Mouse (Mus musculus) spleen, adult 2 months (tissue): ENCODE data around the gene Abcg8. TPM values are rescaled to one million over a fixed set of nuclear protein-coding genes. Genes with fewer than 3 reads are reported as not detected.

Source experiments
- DNase-seq, 2 experiments: peaks; one replicate each; pipeline versions ENCODE4 v3.0.0 to v3.0.0-alpha.2; 2012 to 2021; ENCODE audit warnings: low spot score in 2 of 2, low read depth in 1 of 2
- H3K27ac ChIP-seq: fragments of 200-500 bp; 2 replicates; pipeline ENCODE4 v1.5.1; 2012; ENCODE audit warnings: low read length, inconsistent platforms; ENCODE audit not compliant: insufficient read depth
- H3K27me3 ChIP-seq: fragments of 200-500 bp; 2 replicates; pipeline ENCODE4 v1.6.1; 2012; ENCODE audit warnings: mild to moderate bottlenecking, moderate library complexity, low read length, inconsistent platforms; ENCODE audit not compliant: control insufficient read depth, insufficient read depth
- H3K36me3 ChIP-seq: fragments of 200-500 bp; 2 replicates; pipeline ENCODE4 v1.6.1; 2012; ENCODE audit warnings: mild to moderate bottlenecking, low read length, inconsistent platforms; ENCODE audit not compliant: control insufficient read depth, insufficient read depth
- H3K4me1 ChIP-seq: fragments of 200-500 bp; 2 replicates; pipeline ENCODE4 v1.6.1; 2011; ENCODE audit warnings: inconsistent platforms; ENCODE audit not compliant: control insufficient read depth, insufficient read depth, insufficient read length
- H3K4me3 ChIP-seq: fragments of 200-500 bp; 2 replicates; pipeline ENCODE4 v1.5.1; 2011; ENCODE audit warnings: mild to moderate bottlenecking, inconsistent platforms; ENCODE audit not compliant: insufficient read depth, insufficient read length; ENCODE audit errors: extremely low read depth
- CTCF ChIP-seq: fragments of 200-500 bp; IDR thresholded peaks from 2 replicates; pipeline ENCODE4 v1.5.1; 2011; ENCODE audit warnings: mild to moderate bottlenecking, inconsistent platforms; ENCODE audit not compliant: insufficient read depth, insufficient read length, insufficient replicate concordance; ENCODE audit errors: extremely low read depth
- POLR2A ChIP-seq: fragments of 200-500 bp; IDR thresholded peaks from 2 replicates; pipeline ENCODE4 v1.6.1; 2011; ENCODE audit warnings: low read depth, low read length, inconsistent platforms
- WGBS: fragments of 180-500 bp; shearing (Covaris S2); methylation state at CpG from one replicate; pipeline ENCODE4 v1.1.7; 2018; 5-methylcytosine and 5-hydroxymethylcytosine counted together
- polyA plus RNA-seq: library from polyadenylated mRNA; depleted of rRNA; stranded (reverse); fragments of >200 nt; gene quantifications from 2 replicates; pipeline ENCODE4 v1.2.3, GENCODE M21; 2012

Gene Abcg8
- polyA plus RNA-seq, 1 experiment, result 0.06 TPM

GRCm38 (mm10) chr17:84646477-84646876 is 29.6 kb upstream of the Abcg8 start:
- TF ChIP-seq CTCF, result no peak
- no peak for TF ChIP-seq POLR2A
- 86% methylated on average over 2 of the region's 2 CpGs for WGBS
- Histone ChIP-seq H3K27me3 (no peaks in the 10 kb centered on the region), H3K27ac (no peak overlapping the region), H3K36me3 (no peaks in the 10 kb centered on the region), H3K4me3 (no peak overlapping the region), H3K4me1 (no peaks in the 10 kb centered on the region)
- DNase-seq, result no peak

- 66% methylated on average over 4 of the region's 4 CpGs for WGBS
- no peaks in the 10 kb centered on the region for H3K4me1 ChIP-seq
- no peak for DNase-seq
- no peaks in the 10 kb centered on the region for H3K36me3 ChIP-seq
- TF ChIP-seq POLR2A (no peak), CTCF (no peak)
- H3K4me3 ChIP-seq, result no peak overlapping the region
- no peaks in the 10 kb centered on the region for H3K27me3 ChIP-seq
- H3K27ac ChIP-seq, result no peak overlapping the region
These were observed 28.5 kb upstream of the Abcg8 start for GRCm38 (mm10) chr17:84647630-84648029.

GRCm38 (mm10) chr17:84650302-84651017 is 25.6 kb upstream of the Abcg8 start:
- H3K27me3 ChIP-seq, result no peaks in the 10 kb centered on the region
- H3K4me1 ChIP-seq, result no peaks in the 10 kb centered on the region
- H3K36me3 ChIP-seq, result no peaks in the 10 kb centered on the region
- no peak for DNase-seq
- 91% methylated on average over 9 of the region's 9 CpGs for WGBS
- no peak overlapping the region for H3K27ac ChIP-seq
- TF ChIP-seq CTCF, result no peak
- TF ChIP-seq POLR2A, result no peak
- H3K4me3 ChIP-seq, result no peak overlapping the region

GRCm38 (mm10) chr17:84653544-84653943 is 22.6 kb upstream of the Abcg8 start:
- DNase-seq, result no peak
- TF ChIP-seq POLR2A, result no peak
- TF ChIP-seq CTCF, result no peak
- Histone ChIP-seq H3K4me1 (no peaks in the 10 kb centered on the region), H3K27ac (no peak overlapping the region), H3K4me3 (no peak overlapping the region), H3K27me3 (no peaks in the 10 kb centered on the region), H3K36me3 (no peaks in the 10 kb centered on the region)
- 94% methylated on average over 9 of the region's 9 CpGs for WGBS

GRCm38 (mm10) chr17:84656205-84656604 is 19.9 kb upstream of the Abcg8 start:
- Histone ChIP-seq H3K27me3 (no peaks in the 10 kb centered on the region), H3K27ac (no peak overlapping the region), H3K36me3 (no peaks in the 10 kb centered on the region), H3K4me1 (no peaks in the 10 kb centered on the region), H3K4me3 (no peak overlapping the region)
- 80% methylated on average over 5 of the region's 5 CpGs for WGBS
- no peak for TF ChIP-seq POLR2A
- no peak for TF ChIP-seq CTCF
- DNase-seq, result no peak

GRCm38 (mm10) chr17:84656653-84657421 is 19.3 kb upstream of the Abcg8 start:
- TF ChIP-seq POLR2A, result no peak
- no peak for TF ChIP-seq CTCF
- no peak for DNase-seq
- H3K4me3 ChIP-seq, result no peak overlapping the region
- H3K27ac ChIP-seq, result no peak overlapping the region
- 88% methylated on average over 19 of the region's 19 CpGs for WGBS
- H3K36me3 ChIP-seq, result no peaks in the 10 kb centered on the region
- H3K27me3 ChIP-seq, result no peaks in the 10 kb centered on the region
- H3K4me1 ChIP-seq, result no peaks in the 10 kb centered on the region

GRCm38 (mm10) chr17:84657422-84657732 is 18.7 kb upstream of the Abcg8 start:
- no peaks in the 10 kb centered on the region for H3K36me3 ChIP-seq
- H3K27ac ChIP-seq, result no peak overlapping the region
- no peak for TF ChIP-seq POLR2A
- no peak for TF ChIP-seq CTCF
- H3K27me3 ChIP-seq, result no peaks in the 10 kb centered on the region
- H3K4me1 ChIP-seq, result no peaks in the 10 kb centered on the region
- DNase-seq, result no peak
- WGBS, result 88% methylated on average over 3 of the region's 3 CpGs
- H3K4me3 ChIP-seq, result no peak overlapping the region
